Mouse (Mus musculus) embryonic facial prominence, embryonic 13.5 days (tissue): ENCODE data around the gene Fcf1. TPM values are rescaled to one million over a fixed set of nuclear protein-coding genes. Genes with fewer than 3 reads are reported as not detected.

Source experiments
- ATAC-seq: fragments of 200-750 bp; cut with Nextera tagmentation; 2 replicates; pipeline ENCODE4 v1.8.0; 2017; ENCODE audit warnings: low read depth; ENCODE audit not compliant: insufficient number of reproducible peaks, insufficient read depth, low FRiP score, low TSS enrichment
- H3K27ac ChIP-seq: fragments of 300-500 bp; sonication (generic); 2 replicates; pipeline ENCODE4 v1.5.1; 2015; ENCODE audit warnings: moderate library complexity, mild to moderate bottlenecking, inconsistent platforms
- H3K27me3 ChIP-seq: fragments of 300-500 bp; sonication (generic); 2 replicates; pipeline ENCODE4 v1.6.1; 2015; ENCODE audit warnings: mild to moderate bottlenecking, inconsistent platforms
- H3K36me3 ChIP-seq: fragments of 300-500 bp; sonication (generic); 2 replicates; pipeline ENCODE4 v1.6.1; 2015; ENCODE audit warnings: mild to moderate bottlenecking, inconsistent platforms
- H3K4me1 ChIP-seq: fragments of 300-500 bp; sonication (generic); 2 replicates; pipeline ENCODE4 v1.6.1; 2015; ENCODE audit warnings: inconsistent platforms
- H3K4me2 ChIP-seq: fragments of 300-500 bp; sonication (generic); 2 replicates; pipeline ENCODE4 v1.6.1; 2015; ENCODE audit warnings: moderate library complexity, mild to moderate bottlenecking, inconsistent platforms
- H3K4me3 ChIP-seq: fragments of 300-500 bp; sonication (generic); 2 replicates; pipeline ENCODE4 v1.5.1; 2015; ENCODE audit warnings: mild to moderate bottlenecking, inconsistent platforms
- H3K9ac ChIP-seq: fragments of 300-500 bp; sonication (generic); 2 replicates; pipeline ENCODE4 v1.6.1; 2015; ENCODE audit warnings: mild to moderate bottlenecking, inconsistent platforms
- H3K9me3 ChIP-seq: fragments of 300-500 bp; sonication (generic); 2 replicates; pipeline ENCODE4 v1.6.1; 2016; ENCODE audit warnings: inconsistent platforms
- WGBS: fragments of 180-500 bp; shearing (Covaris S2); methylation state at CpG from one replicate; pipeline ENCODE4 v1.1.7; 2015; ENCODE audit warnings: mixed read lengths; 5-methylcytosine and 5-hydroxymethylcytosine counted together
- polyA plus RNA-seq: library from polyadenylated mRNA; unstranded; fragments of >200 nt; fragmentation: Nextera tagmentation; extraction: Ambion mirVana; gene quantifications from 2 replicates; pipeline ENCODE4 v1.2.1, GENCODE M21; 2015

The Fcf1 gene
- polyA plus RNA-seq, 1 experiment from 2014 or later: 161 TPM

- H3K27ac ChIP-seq: no peak overlapping the region
- peak overlapping the region; percentile 93 for H3K4me2 ChIP-seq
- no peaks in the 10 kb centered on the region for H3K27me3 ChIP-seq
- peak overlapping the region; percentile 71 for H3K4me3 ChIP-seq
- peaks cover 21% of the 10 kb centered on the region for H3K36me3 ChIP-seq
- H3K4me1 ChIP-seq: peaks cover 17% of the 10 kb centered on the region
- H3K9me3 ChIP-seq: no peaks in the 10 kb centered on the region
- WGBS: 26% methylated on average over 15 of the region's 15 CpGs
- no peak for ATAC-seq
- H3K9ac ChIP-seq: peak overlapping the region; percentile 84
Observed at GRCm38 (mm10) chr12:84969656-84970427, 855 bp upstream of the Fcf1 start.

GRCm38 (mm10) chr12:84979264-84979862 lies 8.7 kb downstream of the Fcf1 start:
- no peak overlapping the region for H3K4me2 ChIP-seq
- no peaks in the 10 kb centered on the region for H3K9me3 ChIP-seq
- no peak overlapping the region for H3K4me3 ChIP-seq
- no peak overlapping the region for H3K9ac ChIP-seq
- WGBS: 88% methylated on average over 2 of the region's 2 CpGs
- H3K27ac ChIP-seq: no peak overlapping the region
- H3K4me1 ChIP-seq: no peaks in the 10 kb centered on the region
- peaks cover 88% of the 10 kb centered on the region for H3K36me3 ChIP-seq
- ATAC-seq: no peak
- H3K27me3 ChIP-seq: no peaks in the 10 kb centered on the region

- H3K4me3 ChIP-seq: no peak overlapping the region
- H3K27me3 ChIP-seq: no peaks in the 10 kb centered on the region
- no peaks in the 10 kb centered on the region for H3K9me3 ChIP-seq
- H3K4me1 ChIP-seq: no peaks in the 10 kb centered on the region
- no peak overlapping the region for H3K9ac ChIP-seq
- H3K36me3 ChIP-seq: peaks cover 8% of the 10 kb centered on the region; the same call in 1 of the 2 replicates
- no peak for ATAC-seq
- H3K4me2 ChIP-seq: no peak overlapping the region
- no peak overlapping the region for H3K27ac ChIP-seq
- 68% methylated on average over 4 of the region's 4 CpGs for WGBS
Observed at GRCm38 (mm10) chr12:84989456-84989855, 18.8 kb downstream of the Fcf1 start.

DNA sequence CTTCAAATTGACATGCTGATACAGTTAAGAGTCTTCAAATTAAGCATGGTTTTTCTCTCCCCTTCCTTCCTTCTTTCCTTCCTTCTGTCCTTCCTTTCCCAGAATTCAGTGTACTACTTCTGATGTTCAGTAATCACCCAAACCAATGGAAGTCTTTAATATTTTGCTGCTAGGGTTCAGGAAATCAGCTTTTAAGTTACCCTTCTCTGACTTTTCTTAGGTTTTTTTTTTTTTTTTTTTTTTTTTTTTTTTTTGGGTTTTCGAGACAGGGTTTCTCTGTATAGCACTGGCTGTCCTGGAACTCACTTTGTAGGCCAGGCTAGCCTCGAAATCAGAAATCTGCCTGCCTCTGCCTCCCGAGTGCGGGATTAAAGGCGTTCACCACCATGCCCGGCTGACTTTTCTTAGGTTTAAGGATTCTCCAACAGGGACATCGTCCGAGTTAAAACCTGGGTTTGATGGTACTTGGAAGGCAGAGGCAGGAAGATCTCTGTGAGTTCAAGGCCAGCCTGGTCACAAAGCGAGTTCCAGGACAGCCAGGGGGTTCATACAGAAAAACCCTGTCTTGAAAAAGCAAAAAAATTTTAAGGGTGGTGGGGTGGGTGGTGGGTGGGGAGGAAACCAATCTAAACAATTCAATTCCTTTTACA lies 24.5 kb downstream of the Fcf1 start:
- no peaks in the 10 kb centered on the region for H3K36me3 ChIP-seq
- ATAC-seq: no peak
- no peak overlapping the region for H3K27ac ChIP-seq
- 0 out of 2 replicates have a peak overlapping the region, but pooled peaks have one; percentile 47 for H3K9ac ChIP-seq
- no peaks in the 10 kb centered on the region for H3K9me3 ChIP-seq
- H3K4me2 ChIP-seq: peak overlapping the region; percentile 96
- H3K4me1 ChIP-seq: peaks cover 23% of the 10 kb centered on the region
- WGBS: 91% methylated on average over 9 of the region's 9 CpGs
- peak overlapping the region; percentile 69; the same call in 1 of the 2 replicates for H3K4me3 ChIP-seq
- H3K27me3 ChIP-seq: no peaks in the 10 kb centered on the region

DNA sequence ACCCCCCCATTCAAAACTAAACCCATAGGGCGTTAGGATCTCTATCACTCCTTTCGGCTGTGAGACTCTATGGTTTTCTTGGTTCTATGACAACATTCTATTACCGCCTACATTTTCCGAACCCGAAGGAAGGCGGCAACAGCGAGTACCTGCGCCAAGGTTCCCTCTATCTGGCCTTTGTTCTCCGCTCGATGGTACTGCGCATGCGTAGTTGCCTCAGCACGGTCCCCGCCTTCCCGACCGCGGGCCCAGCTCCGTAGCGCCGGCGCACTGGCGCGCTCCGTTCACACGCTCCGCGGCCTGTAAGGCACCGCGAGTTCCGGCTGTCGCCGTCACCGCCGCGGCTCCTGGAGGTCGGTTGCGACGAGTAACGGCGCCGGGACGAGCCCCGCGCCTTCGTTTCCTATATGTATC lies 25.4 kb downstream of the Fcf1 start, which contains the start of gene Ylpm1:
Gene Ylpm1 (plus strand): TSS at position 239 of the 414 bp plus-strand sequence.
- no peaks in the 10 kb centered on the region for H3K9me3 ChIP-seq
- peak within 1 kb of the TSS; percentile 81 for H3K27ac ChIP-seq
- under 1% methylated on average over 45 of the region's 45 CpGs for WGBS
- H3K27me3 ChIP-seq: no peaks in the 10 kb centered on the region
- peaks cover 23% of the 10 kb centered on the region for H3K4me1 ChIP-seq
- H3K9ac ChIP-seq: peak within 1 kb of the TSS; percentile 99
- peak; percentile 98 for ATAC-seq
- H3K4me2 ChIP-seq: peak within 1 kb of the TSS; percentile 96
- H3K4me3 ChIP-seq: peak within 1 kb of the TSS; percentile 69
- H3K36me3 ChIP-seq: no peaks in the 10 kb centered on the region

DNA sequence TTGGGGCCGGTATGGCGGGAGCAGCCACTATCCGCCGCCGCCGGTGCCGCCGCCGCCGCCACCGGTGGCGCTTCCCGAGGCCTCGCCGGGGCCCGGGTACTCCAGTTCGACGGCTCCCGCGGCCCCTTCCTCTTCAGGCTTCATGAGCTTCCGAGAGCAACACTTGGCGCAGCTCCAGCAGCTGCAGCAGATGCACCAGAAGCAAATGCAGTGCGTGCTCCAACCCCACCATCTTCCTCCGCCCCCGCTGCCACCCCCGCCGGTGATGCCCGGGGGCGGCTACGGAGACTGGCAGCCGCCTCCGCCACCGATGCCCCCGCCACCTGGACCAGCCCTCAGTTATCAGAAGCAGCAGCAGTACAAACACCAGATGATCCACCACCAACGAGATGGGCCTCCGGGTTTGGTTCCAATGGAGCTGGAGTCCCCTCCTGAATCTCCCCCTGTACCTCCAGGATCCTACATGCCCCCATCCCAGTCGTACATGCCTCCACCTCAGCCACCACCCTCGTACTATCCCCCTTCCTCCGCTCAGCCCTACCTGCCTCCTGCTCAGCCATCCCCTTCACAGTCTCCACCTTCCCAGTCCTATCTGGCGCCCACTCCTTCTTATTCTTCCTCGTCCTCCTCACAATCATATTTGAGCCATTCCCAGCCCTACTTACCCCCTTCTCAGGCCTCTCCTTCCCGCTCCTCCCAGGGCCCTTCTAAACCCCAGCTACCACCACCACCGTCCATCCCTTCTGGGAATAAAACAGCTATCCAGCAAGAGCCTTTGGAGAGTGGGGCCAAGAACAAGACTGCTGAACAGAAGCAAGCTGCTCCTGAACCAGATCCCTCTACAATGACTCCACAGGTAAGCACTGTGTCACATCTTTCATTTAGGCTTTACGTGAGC lies 26.1 kb downstream of the Fcf1 start:
- Histone ChIP-seq H3K9ac (peak overlapping the region; percentile 99), H3K27ac (peak overlapping the region; percentile 81), H3K4me2 (peak overlapping the region; percentile 96), H3K36me3 (no peaks in the 10 kb centered on the region), H3K4me1 (peaks cover 23% of the 10 kb centered on the region), H3K27me3 (no peaks in the 10 kb centered on the region), H3K9me3 (no peaks in the 10 kb centered on the region), H3K4me3 (peak overlapping the region; percentile 69)
- 1% methylated on average over 44 of the region's 44 CpGs for WGBS
- ATAC-seq: peak; percentile 57; the same call in 1 of the 2 replicates

DNA sequence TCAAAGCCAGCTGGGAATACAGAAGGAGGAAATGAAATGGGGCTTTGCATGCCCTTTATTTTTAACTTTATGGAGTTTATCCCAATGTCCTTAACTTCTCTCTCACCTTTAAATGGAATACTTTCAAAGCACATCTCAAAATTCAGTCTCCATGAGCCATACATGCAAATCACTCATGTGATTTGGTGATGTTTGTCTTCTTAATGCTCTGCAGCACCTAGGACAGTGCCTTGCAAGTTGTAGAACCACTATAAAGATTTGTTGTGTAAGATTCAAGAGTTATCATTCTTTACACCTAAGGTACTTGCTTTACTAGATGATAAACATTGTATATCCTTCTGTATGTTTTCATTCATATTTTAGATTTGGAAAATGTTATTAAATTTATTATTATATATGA lies 28.4 kb downstream of the Fcf1 start:
- Histone ChIP-seq H3K27ac (no peak overlapping the region), H3K4me1 (peaks cover 23% of the 10 kb centered on the region), H3K27me3 (no peaks in the 10 kb centered on the region), H3K4me2 (peak overlapping the region; percentile 96), H3K4me3 (peak overlapping the region; percentile 69), H3K36me3 (peaks cover 19% of the 10 kb centered on the region), H3K9me3 (no peaks in the 10 kb centered on the region), H3K9ac (peak overlapping the region; percentile 59)
- ATAC-seq: no peak

GRCm38 (mm10) chr12:85006206-85006605 lies 35.5 kb downstream of the Fcf1 start:
- Histone ChIP-seq H3K27me3 (no peaks in the 10 kb centered on the region), H3K4me2 (no peak overlapping the region), H3K9ac (no peak overlapping the region), H3K4me3 (no peak overlapping the region), H3K9me3 (no peaks in the 10 kb centered on the region), H3K4me1 (no peaks in the 10 kb centered on the region), H3K27ac (no peak overlapping the region), H3K36me3 (peaks cover 36% of the 10 kb centered on the region)
- WGBS: 91% methylated on average over 1 of the region's 1 CpGs
- no peak for ATAC-seq

- H3K4me3 ChIP-seq: no peak overlapping the region
- peaks cover 43% of the 10 kb centered on the region for H3K36me3 ChIP-seq
- ATAC-seq: no peak
- no peaks in the 10 kb centered on the region for H3K4me1 ChIP-seq
- H3K27me3 ChIP-seq: no peaks in the 10 kb centered on the region
- no peak overlapping the region for H3K27ac ChIP-seq
- H3K9me3 ChIP-seq: peaks cover 3% of the 10 kb centered on the region; the same call in 1 of the 2 replicates
- no peak overlapping the region for H3K4me2 ChIP-seq
- no peak overlapping the region for H3K9ac ChIP-seq
Observed at GRCm38 (mm10) chr12:85007021-85007420, 36.3 kb downstream of the Fcf1 start.

GRCm38 (mm10) chr12:85009776-85010175 lies 39.1 kb downstream of the Fcf1 start:
- Histone ChIP-seq H3K4me2 (no peak overlapping the region), H3K4me1 (no peaks in the 10 kb centered on the region), H3K36me3 (peaks cover 43% of the 10 kb centered on the region), H3K9me3 (peaks cover 3% of the 10 kb centered on the region; the same call in 1 of the 2 replicates), H3K27ac (no peak overlapping the region), H3K9ac (no peak overlapping the region), H3K4me3 (no peak overlapping the region), H3K27me3 (no peaks in the 10 kb centered on the region)
- ATAC-seq: no peak
- WGBS: 83% methylated on average over 1 of the region's 1 CpGs

- no peak overlapping the region for H3K9ac ChIP-seq
- H3K36me3 ChIP-seq: peaks cover 43% of the 10 kb centered on the region
- no peak for ATAC-seq
- 84% methylated on average over 2 of the region's 2 CpGs for WGBS
- no peaks in the 10 kb centered on the region for H3K27me3 ChIP-seq
- H3K4me1 ChIP-seq: no peaks in the 10 kb centered on the region
- peaks cover 3% of the 10 kb centered on the region; the same call in 1 of the 2 replicates for H3K9me3 ChIP-seq
- no peak overlapping the region for H3K4me2 ChIP-seq
- no peak overlapping the region for H3K4me3 ChIP-seq
- no peak overlapping the region for H3K27ac ChIP-seq
Observed at GRCm38 (mm10) chr12:85010541-85010940, 39.8 kb downstream of the Fcf1 start.
